Mouse (Mus musculus) left cerebral cortex, adult 11 months (tissue): ENCODE measurements around the gene Zfp456.
"Not testable (repeated sequence)": the region's sequence is repeated elsewhere in the genome, so short reads cannot be mapped to it uniquely, and the experiment has no call there.

Experiments
- DNase-seq: peaks from one replicate; pipeline ENCODE4 v3.0.0; 2022; ENCODE audit warnings: low spot score

Gene Zfp456

GRCm38 (mm10) chr13:67375050-67375911 is at the start of gene Zfp456, which contains the start of gene Gm28041:
TSS of gene Zfp456 (minus strand) at chr13:67375810.
TSS of gene Gm28041 (minus strand) at chr13:67375733.
- DNase-seq, result peak; percentile 47

DNA sequence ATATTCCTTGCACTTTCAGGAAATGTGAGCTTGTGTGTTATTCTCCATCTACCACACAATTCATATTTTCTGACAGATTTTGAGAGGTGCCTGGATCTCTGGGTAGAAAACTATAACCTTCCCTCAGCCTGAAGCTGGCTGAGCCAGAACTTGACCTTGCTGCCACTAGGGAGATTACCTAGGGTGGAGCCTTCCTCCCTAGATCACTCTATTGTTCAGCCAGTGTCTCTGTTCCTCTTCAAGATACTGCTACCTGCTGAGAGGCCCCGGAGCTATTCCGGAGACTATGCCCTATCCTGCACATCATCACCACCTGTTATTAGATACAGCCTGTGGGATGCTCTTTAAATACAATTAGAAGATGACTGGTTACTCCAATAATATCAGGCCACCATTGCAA is 46.9 kb upstream of the Zfp456 start:
- DNase-seq, result not testable (repeated sequence)

DNA sequence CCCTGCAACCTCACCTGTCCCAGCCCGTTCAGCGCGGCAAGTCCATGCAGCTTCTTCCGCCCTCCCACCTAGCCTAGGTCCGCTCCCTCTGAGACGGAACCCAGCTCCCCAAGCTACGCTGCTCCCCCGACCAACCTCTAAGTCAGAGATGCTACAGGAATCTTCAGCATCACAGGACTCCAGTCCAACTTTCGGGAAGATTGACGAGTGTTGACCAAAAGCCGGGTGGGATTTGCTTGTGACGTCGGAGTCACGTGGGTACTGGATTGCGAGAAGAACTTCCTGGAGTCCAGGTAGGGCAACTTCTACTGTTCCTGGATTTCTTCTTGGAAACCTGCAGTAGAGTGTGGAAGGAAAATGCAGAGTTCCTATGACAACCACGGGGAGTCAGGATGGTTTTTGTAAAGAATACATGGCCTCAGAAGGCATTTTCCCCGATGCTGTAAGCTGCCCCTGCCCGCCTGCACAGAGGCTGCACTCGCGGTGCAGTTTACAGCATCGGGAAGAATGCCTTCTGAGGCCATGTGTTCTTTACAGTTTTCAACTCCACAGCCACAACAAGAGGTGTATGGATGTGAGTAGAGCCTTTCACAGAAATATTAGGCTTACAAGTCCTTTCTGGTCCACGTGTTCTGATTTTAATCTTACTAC is 45.7 kb upstream of the Zfp456 start, which contains the start of gene Zfp459:
Zfp459 (minus strand) TSS at position 212 of the 651 bp plus-strand sequence.
- DNase-seq, result no peak

GRCm38 (mm10) chr13:67420558-67421206 is 45.1 kb upstream of the Zfp456 start:
- no peak for DNase-seq

- DNase-seq, result no peak
Observed at GRCm38 (mm10) chr13:67416811-67417210, 41.2 kb upstream of the Zfp456 start.

DNA sequence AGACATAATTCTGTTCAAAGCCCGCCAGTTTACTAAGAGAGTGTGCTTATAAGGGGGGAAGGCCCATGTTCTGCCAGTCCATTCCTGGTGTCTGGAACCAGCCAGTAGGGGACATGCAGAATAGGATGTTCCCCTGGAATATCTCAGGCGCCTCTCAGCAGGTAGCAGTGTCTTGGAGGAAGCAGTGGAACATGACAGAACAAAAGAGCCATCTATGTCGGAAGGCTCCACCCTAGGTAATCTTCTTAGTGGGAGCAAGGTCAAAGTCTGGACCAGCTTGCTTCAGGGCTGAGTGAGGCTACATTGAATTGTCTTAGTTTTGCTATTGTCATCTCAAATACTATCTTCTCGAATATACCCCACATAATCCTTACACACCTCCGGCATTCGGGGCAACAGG is 40.1 kb upstream of the Zfp456 start:
- DNase-seq, result no peak

- not testable (repeated sequence) for DNase-seq
Observed at GRCm38 (mm10) chr13:67413634-67414033, 38.0 kb upstream of the Zfp456 start.

GRCm38 (mm10) chr13:67399183-67399903 is 23.7 kb upstream of the Zfp456 start, which contains the start of gene Zfp429:
TSS of gene Zfp429 (minus strand) at chr13:67399819.
- peak; percentile 40 for DNase-seq

DNA sequence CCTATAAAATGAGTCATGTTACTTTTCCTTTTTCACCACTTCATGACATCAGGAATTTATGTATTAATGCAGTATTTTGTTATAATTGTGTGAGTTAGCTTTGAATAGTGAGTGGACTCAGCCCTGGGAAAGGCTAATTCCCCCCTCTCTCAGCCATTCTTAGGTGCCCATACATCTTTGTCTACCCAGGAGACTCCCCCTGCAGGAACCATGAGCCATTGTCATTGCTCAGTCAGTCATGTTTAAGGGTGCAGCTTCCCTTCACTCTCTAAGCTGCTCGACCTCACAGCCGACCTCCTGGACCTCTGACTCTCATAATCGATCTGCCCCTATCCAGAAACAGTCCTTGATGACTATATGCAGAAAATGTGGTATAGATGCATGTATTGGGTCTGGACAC is 645 bp upstream of the Zfp456 start:
- not testable (repeated sequence) for DNase-seq

DNA sequence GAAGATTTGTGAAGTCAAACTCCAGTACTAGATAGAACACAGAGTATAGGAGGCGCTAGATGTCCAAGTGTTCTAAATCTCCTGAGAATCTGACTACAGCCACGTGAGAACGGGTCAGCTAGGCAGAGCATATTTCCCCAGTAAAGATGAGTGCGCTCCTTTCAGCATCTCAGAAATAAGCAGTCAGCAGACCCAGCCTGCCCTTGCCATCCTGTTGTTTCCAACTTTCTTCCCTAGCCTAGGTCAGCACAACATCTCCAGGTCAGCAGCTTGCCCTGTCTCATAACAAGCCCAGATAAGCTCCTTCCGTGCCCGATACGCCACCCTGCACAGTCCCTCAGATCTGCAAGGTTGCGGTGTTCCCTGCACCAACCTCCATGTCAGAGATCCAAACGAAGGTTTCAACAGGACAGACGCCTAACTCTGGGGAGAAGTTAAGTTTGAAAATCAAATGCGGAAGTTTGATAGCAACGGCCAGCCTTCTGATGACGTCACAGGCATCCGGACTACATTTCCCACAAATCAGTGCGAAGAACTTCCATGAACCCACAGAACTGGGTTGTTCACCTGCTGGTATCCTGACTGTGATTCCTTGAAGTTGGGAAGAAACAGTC is 15.4 kb downstream of the Zfp456 start, which contains the start of the genes Gm28044 and Zfp953:
Gm28044 (minus strand) TSS at position 406 of the 614 bp plus-strand sequence.
Zfp953 (minus strand) TSS at position 475 of the 614 bp plus-strand sequence.
- DNase-seq, result peak; percentile 88

DNA sequence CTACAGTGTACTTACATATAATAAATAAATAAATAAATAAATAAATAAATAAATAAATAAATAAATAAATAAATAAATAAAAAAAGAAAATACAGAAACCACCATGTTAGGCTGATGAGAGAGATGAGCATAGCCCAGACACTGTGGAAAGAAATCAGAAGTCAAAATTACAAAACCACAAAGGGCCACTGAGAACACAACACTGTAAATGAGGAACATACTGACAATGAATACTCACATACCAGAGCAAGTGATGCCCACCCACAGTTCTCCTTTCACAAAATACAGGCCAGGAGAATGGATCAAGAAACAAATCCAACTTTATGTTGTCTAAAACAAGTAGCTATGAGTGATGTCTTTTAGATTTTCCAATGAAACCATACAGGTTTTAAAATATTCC is 23.8 kb downstream of the Zfp456 start:
- DNase-seq, result no peak

DNA sequence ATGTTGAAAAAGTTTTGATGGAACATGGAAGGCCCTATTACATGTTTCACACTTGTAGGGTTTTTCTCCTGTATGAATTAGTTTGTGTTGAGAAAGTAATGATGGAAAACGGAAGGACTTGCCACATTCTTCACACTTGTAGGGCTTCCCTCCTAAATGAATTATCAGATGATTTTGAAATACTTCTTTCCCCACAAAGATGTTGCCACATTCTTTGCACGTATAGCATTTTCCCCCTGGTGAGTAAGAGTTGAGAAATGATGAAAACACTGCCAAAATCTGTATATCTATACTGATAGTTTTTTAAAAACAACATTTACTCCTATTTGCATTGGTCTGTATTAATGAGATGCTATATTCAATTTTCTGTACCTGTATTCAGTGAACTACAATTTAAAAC is 32.2 kb downstream of the Zfp456 start:
- DNase-seq, result no peak

DNA sequence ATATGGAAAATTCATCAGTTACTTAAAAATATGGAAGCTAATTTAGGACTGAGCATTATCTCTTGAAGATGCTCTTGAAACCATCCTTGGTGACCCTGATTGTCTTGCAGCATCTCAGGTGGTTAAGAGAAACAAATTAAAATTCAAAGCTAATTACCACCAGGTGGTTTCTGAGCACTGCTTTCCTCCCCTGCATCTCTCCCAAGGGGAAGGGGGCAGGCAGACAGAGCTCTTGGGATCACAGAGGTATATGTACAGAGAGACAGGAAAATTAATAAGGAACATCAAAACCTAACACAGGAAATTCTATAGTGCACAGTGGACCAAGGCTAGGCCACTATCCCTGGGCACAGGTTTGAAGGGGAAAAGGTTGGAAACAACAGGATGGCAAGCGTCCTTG is 42.7 kb downstream of the Zfp456 start:
- DNase-seq, result no peak

GRCm38 (mm10) chr13:67332019-67332724 is 43.4 kb downstream of the Zfp456 start, which contains the start of gene Zfp595:
TSS of gene Zfp595 (minus strand) at chr13:67332570.
- DNase-seq, result peak; percentile 82
